Mouse (Mus musculus) liver, postnatal 0 days (tissue): Measurements from ENCODE around the gene Wdr76. TPM values are rescaled to one million over a fixed set of nuclear protein-coding genes. Genes with fewer than 3 reads are reported as not detected.

ENCODE experiments used
- ATAC-seq: fragments of 200-750 bp; cut with Nextera tagmentation; 2 replicates; pipeline ENCODE4 v1.8.0; 2017; ENCODE audit warnings: mild to moderate bottlenecking, moderate library complexity
- DNase-seq: peaks from one replicate; pipeline ENCODE4 v3.0.0-alpha.2; 2016
- H3K27ac ChIP-seq: fragments of 300-500 bp; sonication (generic); 2 replicates; pipeline ENCODE4 v1.5.1; 2014; ENCODE audit warnings: antibody characterized with exemption, moderate library complexity, mild to moderate bottlenecking, low read depth
- H3K27me3 ChIP-seq: fragments of 300-500 bp; sonication (generic); 2 replicates; pipeline ENCODE4 v1.6.1; 2014; ENCODE audit warnings: low read length, control low read depth, mixed read lengths; ENCODE audit not compliant: insufficient read depth
- H3K36me3 ChIP-seq: fragments of 300-500 bp; sonication (generic); replicated peaks from 2 replicates; pipeline ENCODE4 v1.6.1; 2014; ENCODE audit warnings: mild to moderate bottlenecking, control low read depth, low read length, moderate library complexity, mixed read lengths; ENCODE audit not compliant: insufficient read depth
- H3K4me1 ChIP-seq: fragments of 300-500 bp; sonication (generic); 2 replicates; pipeline ENCODE4 v1.6.1; 2014; ENCODE audit warnings: antibody characterized with exemption, mild to moderate bottlenecking, control low read depth; ENCODE audit not compliant: insufficient read depth
- H3K4me2 ChIP-seq: fragments of 300-500 bp; sonication (generic); 2 replicates; pipeline ENCODE4 v1.6.1; 2014; ENCODE audit warnings: low read depth, mild to moderate bottlenecking, low read length, moderate library complexity, mixed read lengths
- H3K4me3 ChIP-seq: fragments of 300-500 bp; sonication (generic); 2 replicates; pipeline ENCODE4 v1.5.1; 2014; ENCODE audit warnings: low read depth, low read length
- H3K9ac ChIP-seq: fragments of 300-500 bp; sonication (generic); replicated peaks from 2 replicates; pipeline ENCODE4 v1.6.1; 2014; ENCODE audit warnings: mild to moderate bottlenecking, moderate library complexity
- H3K9me3 ChIP-seq: fragments of 300-500 bp; sonication (generic); 2 replicates; pipeline ENCODE4 v1.6.1; 2016; ENCODE audit warnings: mild to moderate bottlenecking, control low read depth, low read length, mixed read lengths
- CTCF ChIP-seq: sonication (generic); IDR thresholded peaks from 2 replicates; pipeline ENCODE4 v1.5.1; 2016; ENCODE audit warnings: antibody characterized with exemption, low read depth
- EP300 ChIP-seq: IDR thresholded peaks from 2 replicates; pipeline ENCODE4 v1.6.1; 2016; ENCODE audit warnings: antibody characterized with exemption, low read depth, mild to moderate bottlenecking
- WGBS: fragments of 180-500 bp; shearing (Covaris S2); extraction: QIAGEN DNeasy Blood & Tissue Kit; methylation state at CpG from one replicate; pipeline ENCODE4 v1.1.7; 2014; ENCODE audit not compliant: insufficient replicate concordance; 5-methylcytosine and 5-hydroxymethylcytosine counted together
- polyA plus RNA-seq: library from polyadenylated mRNA; unstranded; fragments of >200 nt; fragmentation: Nextera tagmentation; extraction: Ambion mirVana; gene quantifications from 2 replicates; pipeline ENCODE4 v1.2.1, GENCODE M21; 2015

The Wdr76 gene
- polyA plus RNA-seq, 1 experiment from 2014 or later = 5.0 TPM

GRCm38 (mm10) chr2:121588309-121588694, 81.8 kb downstream of the Wdr76 start:
- ATAC-seq = no peak
- Histone ChIP-seq H3K4me3 (no peak overlapping the region), H3K9ac (no peak overlapping the region), H3K9me3 (no peaks in the 10 kb centered on the region), H3K27me3 (no peaks in the 10 kb centered on the region), H3K27ac (no peak overlapping the region), H3K4me2 (no peak overlapping the region), H3K4me1 (peaks cover 2% of the 10 kb centered on the region; the same call in 1 of the 2 replicates), H3K36me3 (no peaks in the 10 kb centered on the region)
- 64% methylated on average over 4 of the region's 4 CpGs for WGBS
- TF ChIP-seq CTCF (no peak), EP300 (no peak)
- no peak for DNase-seq

- DNase-seq (no peak), ATAC-seq (no peak)
- H3K27ac ChIP-seq = no peak overlapping the region
- no peak overlapping the region for H3K4me2 ChIP-seq
- no peaks in the 10 kb centered on the region for H3K36me3 ChIP-seq
- H3K9me3 ChIP-seq = no peaks in the 10 kb centered on the region
- no peak overlapping the region for H3K4me3 ChIP-seq
- TF ChIP-seq CTCF (no peak), EP300 (no peak)
- peaks cover 10% of the 10 kb centered on the region; the same call in 1 of the 2 replicates for H3K4me1 ChIP-seq
- no peaks in the 10 kb centered on the region for H3K27me3 ChIP-seq
- WGBS = 58% methylated on average over 3 of the region's 3 CpGs
- H3K9ac ChIP-seq = no peak overlapping the region
Measured at GRCm38 (mm10) chr2:121594131-121594530, 87.6 kb downstream of the Wdr76 start.

Other genes with a start within 250 kb of the Wdr76 start
- 4.8 and 5.7 TPM in 2 replicates for gene Trp53bp1, start 235.3 kb upstream of the Wdr76 start, polyA plus RNA-seq
- gene Map1a, start 217.1 kb upstream of the Wdr76 start, polyA plus RNA-seq = 0.02 and 0.04 TPM in 2 replicates
- 2.3 and 3.5 TPM in 2 replicates for gene Ppip5k1, start 151.3 kb upstream of the Wdr76 start, polyA plus RNA-seq
- gene Ckmt1, start 149.0 kb upstream of the Wdr76 start, polyA plus RNA-seq = 0.54 and 0.68 TPM in 2 replicates
- gene Strc, start 119.6 kb upstream of the Wdr76 start, polyA plus RNA-seq = not detected in 2 replicates
- gene Pdia3, start 92.9 kb upstream of the Wdr76 start, polyA plus RNA-seq = 231 and 233 TPM in 2 replicates
- 1.5 TPM in 2 replicates for gene Catsper2, start 92.9 kb upstream of the Wdr76 start, polyA plus RNA-seq
- 1.9 and 2.1 TPM in 2 replicates for gene Ell3, start 62.4 kb upstream of the Wdr76 start, polyA plus RNA-seq
- 264 and 266 TPM in 2 replicates for gene Serf2, start 57.5 kb upstream of the Wdr76 start, polyA plus RNA-seq
- 54.3 and 56.0 TPM in 2 replicates for gene Hypk, start 53.4 kb upstream of the Wdr76 start, polyA plus RNA-seq
- gene Serinc4, start 49.9 kb upstream of the Wdr76 start, polyA plus RNA-seq = not detected in 2 replicates
- gene Mfap1b, start 32.7 kb upstream of the Wdr76 start, polyA plus RNA-seq = 13.2 and 13.9 TPM in 2 replicates
- 7.8 and 8.2 TPM in 2 replicates for gene Mfap1a, start 58 bp upstream of the Wdr76 start, polyA plus RNA-seq